Mouse (Mus musculus): ENCODE measurements at regions not wholly inside any gene's neighbourhood (a gene's known extent, or its start where the extent isn't known, plus 50 kb on each side); places are given as distances from the start of the nearest gene placed in this dataset.

GRCm38 (mm10) chr9:112771981-112772380 is 536.2 kb upstream of the Arpp21 start:
- ATAC-seq (replicated peaks; ENCODE audit: poor library complexity) = no peak

- no peak for ATAC-seq (replicated peaks; ENCODE audit: poor library complexity)
Measured at GRCm38 (mm10) chr9:112744616-112745015, 508.9 kb upstream of the Arpp21 start.

- ATAC-seq (replicated peaks; ENCODE audit: poor library complexity) = no peak
Measured at GRCm38 (mm10) chr9:112743871-112744590, 508.3 kb upstream of the Arpp21 start.

GRCm38 (mm10) chr9:112735761-112736160 is 500.0 kb upstream of the Arpp21 start:
- no peak for ATAC-seq (replicated peaks; ENCODE audit: poor library complexity)

- ATAC-seq (replicated peaks; ENCODE audit: poor library complexity) = 0 out of 2 replicates have a peak, but pooled peaks have one; percentile 23
Measured at GRCm38 (mm10) chr9:112725523-112725922, 489.8 kb upstream of the Arpp21 start.

- no peak for ATAC-seq (replicated peaks; ENCODE audit: poor library complexity)
Measured at GRCm38 (mm10) chr9:112725103-112725502, 489.4 kb upstream of the Arpp21 start.

GRCm38 (mm10) chr9:112723346-112723745 is 487.6 kb upstream of the Arpp21 start:
- ATAC-seq (replicated peaks; ENCODE audit: poor library complexity) = no peak

GRCm38 (mm10) chr9:112722501-112722900 is 486.8 kb upstream of the Arpp21 start:
- ATAC-seq (replicated peaks; ENCODE audit: poor library complexity) = no peak

GRCm38 (mm10) chr9:112715197-112715762 is 479.5 kb upstream of the Arpp21 start:
- ATAC-seq (replicated peaks; ENCODE audit: poor library complexity) = no peak

GRCm38 (mm10) chr9:112678866-112679265 is 443.1 kb upstream of the Arpp21 start:
- ATAC-seq (replicated peaks; ENCODE audit: poor library complexity) = no peak

- no peak for ATAC-seq (replicated peaks; ENCODE audit: poor library complexity)
Measured at GRCm38 (mm10) chr9:112675232-112675631, 439.5 kb upstream of the Arpp21 start.

Measured in megakaryocyte progenitor cell, adult 5-6 weeks (primary cell).